Mouse (Mus musculus): ENCODE measurements at regions not wholly inside any gene's neighbourhood (a gene's known extent, or its start where the extent isn't known, plus 50 kb on each side); places are given as distances from the start of the nearest gene placed in this dataset.

GRCm38 (mm10) chr3:38134425-38134824 lies 350.2 kb downstream of the Ankrd50 start:
- no peak for DNase-seq (ENCODE audit: extremely low spot score, low read depth, low spot score)

DNA sequence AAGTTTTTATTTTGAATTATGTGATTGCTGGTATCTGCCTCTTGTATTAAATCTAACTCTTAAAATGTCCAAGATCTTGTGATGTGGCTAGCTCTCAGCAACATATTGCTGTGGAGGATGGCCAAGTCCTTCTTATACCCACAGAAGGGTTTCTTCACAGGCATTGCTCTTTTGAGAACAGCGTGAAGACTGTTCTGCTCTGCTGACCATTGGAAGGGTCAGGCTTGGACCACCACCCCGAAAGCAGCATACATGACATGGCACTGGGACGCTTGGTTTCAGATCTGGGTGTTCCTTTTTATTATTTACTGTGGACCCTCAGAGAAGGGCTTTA lies 352.8 kb downstream of the Ankrd50 start:
- no peak for DNase-seq (ENCODE audit: extremely low spot score, low read depth, low spot score)

- DNase-seq (ENCODE audit: extremely low spot score, low read depth, low spot score): no peak
These were observed 353.3 kb downstream of the Ankrd50 start for GRCm38 (mm10) chr3:38131176-38131886.

DNA sequence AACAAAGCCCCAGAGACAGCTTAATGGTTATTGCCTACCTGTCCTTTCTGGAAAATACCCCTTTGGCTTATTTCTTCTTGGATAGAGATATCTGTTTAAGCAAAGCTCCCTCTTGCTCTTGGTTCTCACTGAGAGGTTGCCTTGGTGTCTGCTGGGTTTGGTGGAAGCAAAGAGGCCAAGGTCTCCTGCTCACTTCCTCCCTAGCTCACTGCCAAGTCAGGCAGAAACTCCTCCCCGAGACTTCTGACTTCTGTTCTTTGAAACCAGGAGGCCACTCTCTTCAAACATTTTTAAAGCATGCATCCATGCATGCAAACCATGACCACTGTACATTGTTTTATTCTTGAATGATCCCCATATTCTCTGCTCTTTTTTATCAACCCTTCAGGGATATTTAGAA lies 354.6 kb downstream of the Ankrd50 start:
- DNase-seq (ENCODE audit: extremely low spot score, low read depth, low spot score): no peak

- no peak for DNase-seq (ENCODE audit: extremely low spot score, low read depth, low spot score)
These were observed 355.5 kb downstream of the Ankrd50 start for GRCm38 (mm10) chr3:38129167-38129500.

DNA sequence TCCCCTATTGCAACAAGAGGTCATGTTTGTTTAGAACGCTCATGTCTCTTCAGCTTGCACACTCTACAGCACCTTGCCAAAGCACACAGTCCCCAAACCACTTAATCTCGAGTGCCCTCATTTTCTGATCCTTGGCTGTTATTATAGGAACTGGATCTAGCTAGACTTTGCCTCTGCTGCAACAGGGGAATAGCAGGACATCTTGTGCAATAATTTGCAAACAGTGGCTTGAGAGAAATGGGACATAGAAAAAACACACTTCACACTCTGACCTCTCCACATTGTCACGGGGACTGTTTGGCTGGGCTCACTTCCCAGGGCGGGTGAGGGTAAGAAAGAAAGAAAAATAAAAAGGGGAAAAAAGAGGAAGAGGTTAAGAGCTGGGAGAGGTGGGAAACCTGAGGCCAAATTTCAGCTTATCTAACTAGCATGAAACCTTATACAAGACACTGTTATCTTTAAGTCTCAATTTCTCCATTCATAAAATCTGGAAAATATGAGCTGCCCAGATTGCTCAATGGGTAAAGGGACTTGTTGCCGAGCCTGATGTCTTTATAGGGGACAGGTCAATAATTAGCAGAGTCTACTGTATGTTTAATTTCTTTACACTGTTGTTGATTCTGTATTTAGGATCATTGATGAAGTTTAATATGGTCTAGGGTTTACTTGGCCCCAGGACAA lies 356.0 kb downstream of the Ankrd50 start:
- DNase-seq (ENCODE audit: extremely low spot score, low read depth, low spot score): no peak

GRCm38 (mm10) chr3:38116071-38116787 lies 368.4 kb downstream of the Ankrd50 start:
- DNase-seq (ENCODE audit: extremely low spot score, low read depth, low spot score): no peak

GRCm38 (mm10) chr3:38112568-38112967 lies 372.1 kb downstream of the Ankrd50 start:
- no peak for DNase-seq (ENCODE audit: extremely low spot score, low read depth, low spot score)

DNA sequence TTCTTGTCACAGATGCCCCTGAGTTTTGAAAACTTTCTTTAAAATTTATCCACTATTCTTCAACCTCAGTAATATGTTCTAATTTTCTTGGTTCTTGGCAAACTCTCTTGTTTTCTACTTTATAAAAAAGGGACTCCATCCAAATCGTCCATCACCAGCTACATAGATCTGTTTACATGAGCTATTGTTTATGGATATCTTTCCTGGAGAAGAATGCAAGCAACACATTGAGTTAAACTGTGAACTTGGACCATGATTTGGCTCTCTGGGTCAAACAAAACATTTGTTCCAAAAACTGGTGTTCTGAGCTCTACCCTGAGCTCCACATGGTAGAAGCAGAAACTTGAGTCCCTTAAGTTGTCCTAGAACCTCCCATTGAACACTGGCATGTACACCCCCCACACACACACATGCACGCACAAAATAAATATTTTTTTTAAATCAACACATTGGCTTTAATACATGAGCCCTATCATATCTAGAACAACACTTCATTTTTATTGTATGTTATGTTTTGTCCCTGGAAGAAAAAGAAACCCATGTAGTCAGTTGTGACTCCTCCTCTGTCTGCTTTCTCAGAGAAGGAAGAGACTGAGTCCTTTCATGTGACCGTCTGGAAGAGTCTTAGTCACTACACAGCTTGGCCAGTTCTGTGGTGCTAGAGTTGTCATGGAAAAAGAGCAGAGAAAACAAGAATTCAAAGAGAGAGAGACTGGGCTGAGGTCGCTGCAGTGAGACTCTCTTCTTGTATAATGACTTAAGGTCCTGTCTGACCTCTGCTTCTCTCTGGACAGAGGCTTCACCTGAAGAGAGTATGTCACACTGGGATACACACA lies 379.4 kb downstream of the Ankrd50 start:
- no peak for DNase-seq (ENCODE audit: extremely low spot score, low read depth, low spot score)

DNA sequence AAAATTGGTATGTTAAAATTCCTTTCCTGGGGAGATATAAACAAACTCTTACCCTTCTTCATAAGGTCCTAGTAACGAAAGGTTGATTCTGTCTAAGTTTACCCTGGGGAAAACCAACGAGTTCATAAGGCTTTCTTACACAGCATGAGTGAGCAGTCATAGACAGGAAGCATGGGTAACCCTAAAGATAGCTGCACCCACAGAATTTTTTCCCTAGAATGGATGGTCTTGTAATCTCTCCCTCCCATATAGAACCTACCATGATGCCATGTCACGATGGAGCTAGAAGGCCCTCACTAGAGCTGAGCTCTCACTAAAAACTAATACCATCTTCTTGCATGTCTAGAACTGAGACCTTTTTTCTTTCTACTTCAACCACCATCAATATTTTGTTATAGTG lies 380.1 kb upstream of the Gm5148 start:
- no peak for DNase-seq (ENCODE audit: extremely low spot score, low read depth, low spot score)

DNA sequence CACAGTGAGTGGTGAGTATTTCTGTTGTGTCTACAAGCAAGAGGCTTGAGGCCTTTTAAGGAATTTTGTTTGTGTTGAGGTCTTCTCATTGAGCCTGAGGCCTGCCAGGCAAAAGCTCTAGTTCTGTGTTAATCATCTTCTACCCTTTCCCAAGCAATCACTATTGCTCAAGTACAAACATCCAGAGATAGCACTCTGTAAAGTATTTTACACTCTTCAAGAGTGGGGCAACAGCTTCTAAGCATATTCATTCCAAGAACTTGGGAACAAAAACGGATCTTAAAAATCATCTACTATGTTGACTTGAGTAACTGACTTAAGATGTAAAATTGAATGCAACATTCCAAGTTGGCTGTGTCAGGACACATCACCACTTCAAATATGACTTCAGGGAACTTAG lies 378.7 kb upstream of the Gm5148 start:
- no peak for DNase-seq (ENCODE audit: extremely low spot score, low read depth, low spot score)

DNA sequence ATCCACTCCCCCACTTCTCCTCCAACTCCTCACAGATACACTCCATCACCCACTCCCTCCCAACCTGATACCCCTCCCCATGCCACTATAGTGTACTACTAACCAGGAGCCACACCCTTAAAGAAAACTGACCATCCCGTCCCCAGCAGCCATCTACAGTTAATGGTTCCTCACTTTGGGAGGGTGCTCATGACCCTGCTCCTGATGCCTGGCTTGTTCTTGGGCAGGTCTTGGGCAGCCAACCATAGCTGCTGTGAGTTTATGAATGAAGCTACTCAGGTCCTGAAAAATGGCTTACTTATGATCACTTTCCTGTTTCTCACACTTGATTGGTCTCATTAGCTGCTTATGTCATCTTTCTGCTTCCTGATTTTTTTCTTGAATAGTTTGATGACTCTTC lies 377.9 kb upstream of the Gm5148 start:
- no peak for DNase-seq (ENCODE audit: extremely low spot score, low read depth, low spot score)

DNA sequence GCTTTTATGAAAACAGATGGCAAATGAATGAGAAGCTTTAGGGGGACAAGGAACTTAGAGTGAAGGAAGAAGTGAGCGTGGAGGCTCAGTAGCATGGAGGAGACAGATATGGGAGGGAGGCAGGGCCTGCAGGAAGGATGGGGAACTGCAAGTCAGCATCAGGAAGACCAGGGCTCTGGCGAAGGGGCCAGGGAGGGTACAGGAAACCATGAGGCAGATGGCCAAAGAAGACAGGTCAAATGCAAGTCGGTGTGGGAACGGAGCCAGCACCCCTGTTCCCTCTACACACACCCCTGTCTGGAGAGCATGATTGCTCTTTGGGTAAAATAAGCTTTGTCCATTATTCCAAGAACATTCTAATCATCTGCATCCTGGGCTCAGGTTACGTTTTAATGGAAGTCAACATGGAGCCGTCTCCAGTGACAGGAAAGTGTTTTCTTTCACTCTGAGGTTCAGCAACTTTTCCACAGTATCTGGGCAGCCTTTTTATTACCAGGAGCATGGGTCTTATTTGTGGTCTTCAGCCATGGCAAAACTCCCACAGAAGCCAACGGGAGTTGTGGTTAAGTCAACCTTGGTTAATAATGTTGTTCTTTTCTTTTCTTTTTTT lies 370.2 kb upstream of the Gm5148 start:
- DNase-seq (ENCODE audit: extremely low spot score, low read depth, low spot score): no peak

DNA sequence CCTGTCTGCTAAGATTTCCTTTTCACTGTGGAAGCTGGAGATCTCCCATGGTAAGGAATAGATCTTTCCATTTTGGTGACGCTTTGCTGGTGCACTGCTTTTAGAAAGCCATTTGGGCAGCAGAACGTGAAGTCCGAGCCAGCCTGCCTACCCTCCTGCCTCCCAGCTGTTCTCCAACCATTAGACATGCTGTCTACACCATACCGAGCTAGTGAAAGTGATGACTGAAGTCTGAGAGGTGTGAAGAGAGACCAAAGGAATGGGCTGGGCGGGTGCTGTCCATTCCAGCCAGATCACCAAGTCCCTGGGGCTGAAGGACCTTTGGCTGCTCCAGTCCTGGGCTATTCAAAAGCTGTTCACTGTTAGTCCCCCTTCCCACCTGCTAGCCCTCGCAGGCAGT lies 360.3 kb upstream of the Gm5148 start:
- DNase-seq (ENCODE audit: extremely low spot score, low read depth, low spot score): no peak

DNA sequence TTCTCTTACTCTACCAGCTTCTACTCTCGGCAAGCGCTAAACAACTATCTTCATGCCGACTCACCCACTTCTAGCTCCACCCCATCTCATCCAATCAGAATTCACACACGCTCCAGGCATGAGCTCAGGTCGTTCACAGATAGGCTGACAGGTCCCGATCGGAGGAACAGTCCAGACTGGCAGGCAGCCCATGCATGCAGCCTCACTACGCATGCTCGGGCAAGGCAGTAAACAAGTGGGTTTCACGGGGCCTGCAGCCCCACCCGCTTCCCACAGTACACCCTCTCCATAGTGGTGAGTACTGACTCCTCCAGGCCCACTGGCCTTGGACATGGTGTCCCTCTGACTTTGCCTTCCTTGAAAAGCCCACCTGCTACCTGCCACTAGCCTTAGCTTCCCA lies 358.1 kb upstream of the Gm5148 start:
- DNase-seq (ENCODE audit: extremely low spot score, low read depth, low spot score): no peak

DNA sequence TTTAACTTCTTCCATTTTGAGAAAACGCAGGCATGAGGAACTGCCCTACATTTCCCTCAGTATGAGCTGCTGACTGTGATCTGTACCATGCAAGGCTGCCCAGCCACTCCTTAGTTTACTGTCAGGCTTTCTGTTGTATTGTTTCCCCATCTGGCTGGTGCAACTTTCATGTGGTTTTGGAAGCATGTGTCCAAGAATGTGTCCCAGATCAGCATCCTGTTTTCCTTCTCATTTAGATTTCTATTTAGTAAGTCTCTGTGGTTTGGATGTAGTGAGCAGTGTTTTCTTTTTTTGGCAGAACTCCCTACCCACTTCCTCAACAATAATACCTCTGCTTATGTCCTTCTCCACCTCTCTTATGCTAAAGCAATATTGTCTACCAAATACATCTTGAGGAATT lies 352.5 kb upstream of the Gm5148 start:
- DNase-seq (ENCODE audit: extremely low spot score, low read depth, low spot score): no peak

DNA sequence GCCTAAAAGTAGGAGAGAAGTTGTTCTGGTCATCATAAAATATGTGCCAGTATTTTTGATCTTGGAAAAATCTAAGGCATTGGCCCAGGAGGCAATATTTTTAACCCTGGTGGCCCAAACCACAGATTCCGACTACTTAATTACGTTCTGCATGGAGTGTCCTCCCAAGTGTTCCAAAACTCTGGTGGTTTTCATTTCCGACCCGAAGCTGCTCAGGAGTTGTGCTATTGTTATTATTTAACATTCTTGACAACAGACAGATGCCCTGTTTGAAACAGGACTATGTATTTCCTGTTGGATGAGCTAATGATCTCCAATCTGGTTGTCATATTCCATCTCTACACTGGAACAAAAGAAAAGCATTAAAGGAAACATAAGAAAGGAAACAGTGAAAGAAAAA lies 349.7 kb upstream of the Gm5148 start:
- DNase-seq (ENCODE audit: extremely low spot score, low read depth, low spot score): no peak

- DNase-seq (ENCODE audit: extremely low spot score, low read depth, low spot score): no peak
These were observed 331.3 kb upstream of the Gm5148 start for GRCm38 (mm10) chr3:38055627-38056026.

DNA sequence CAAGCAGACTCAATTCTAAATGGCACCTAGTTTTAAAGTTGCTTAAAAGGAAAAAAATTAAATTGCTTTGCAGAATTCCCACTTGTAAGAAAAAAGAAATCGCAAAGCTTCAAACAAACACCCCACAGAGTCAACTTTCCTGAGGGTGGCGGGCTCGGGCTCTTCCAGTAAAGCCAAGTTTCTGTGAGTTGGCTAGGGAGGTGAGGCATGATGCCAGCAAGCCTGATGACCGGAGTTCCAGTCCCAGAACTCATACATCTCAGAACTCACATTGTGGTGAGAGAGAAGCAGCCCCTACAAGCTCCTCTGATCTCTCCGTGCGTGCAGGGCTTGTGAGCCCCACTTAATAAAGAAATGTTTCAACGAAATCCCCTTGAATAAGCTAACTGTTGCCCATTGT lies 328.7 kb upstream of the Gm5148 start:
- no peak for DNase-seq (ENCODE audit: extremely low spot score, low read depth, low spot score)

- no peak for DNase-seq (ENCODE audit: extremely low spot score, low read depth, low spot score)
These were observed 327.5 kb upstream of the Gm5148 start for GRCm38 (mm10) chr3:38051748-38052147.

DNA sequence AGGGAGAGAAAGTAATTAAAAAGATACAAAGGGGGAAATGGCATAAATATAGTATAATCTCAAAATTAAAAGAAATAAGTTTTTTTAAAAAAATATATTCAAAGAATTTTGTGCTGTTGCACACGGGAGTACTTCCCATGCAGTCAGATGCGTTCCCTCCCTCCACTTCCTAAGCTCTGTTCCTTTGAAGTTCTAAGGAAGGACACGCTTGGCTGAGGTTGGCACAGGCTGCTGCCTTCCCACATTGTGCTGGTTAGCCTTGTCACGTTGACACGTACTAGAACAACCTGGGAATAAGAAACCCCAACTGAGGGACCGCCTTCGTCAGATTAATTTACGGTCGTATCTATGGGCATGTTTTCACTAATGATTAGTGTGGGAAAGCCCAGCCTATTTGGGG lies 326.6 kb upstream of the Gm5148 start:
- no peak for DNase-seq (ENCODE audit: extremely low spot score, low read depth, low spot score)

Data from hindlimb bud, embryonic 11.5 days (tissue).